Mouse (Mus musculus): ENCODE data around the gene Ift43.
A peak's percentile ranks its signal among the peaks of the same experiment; 100 is the strongest.

The Ift43 gene

GRCm38 (mm10) chr12:86129696-86130095, 47.4 kb downstream of the Ift43 start:
- no peak for DNase-seq (ENCODE audit: low read depth, low spot score)

- DNase-seq (ENCODE audit: low read depth, low spot score): peak; percentile 64
These were observed 50.5 kb downstream of the Ift43 start for GRCm38 (mm10) chr12:86132799-86133198.

GRCm38 (mm10) chr12:86135691-86136090, 53.4 kb downstream of the Ift43 start:
- no peak for DNase-seq (ENCODE audit: low read depth, low spot score)

GRCm38 (mm10) chr12:86138696-86139095, 56.4 kb downstream of the Ift43 start:
- DNase-seq (ENCODE audit: low read depth, low spot score): no peak

- no peak for DNase-seq (ENCODE audit: low read depth, low spot score)
These were observed 60.0 kb downstream of the Ift43 start for GRCm38 (mm10) chr12:86142389-86142788.

GRCm38 (mm10) chr12:86146246-86146645, 63.9 kb downstream of the Ift43 start:
- no peak for DNase-seq (ENCODE audit: low read depth, low spot score)

GRCm38 (mm10) chr12:86148271-86148670, 65.9 kb downstream of the Ift43 start:
- DNase-seq (ENCODE audit: low read depth, low spot score): no peak

- DNase-seq (ENCODE audit: low read depth, low spot score): no peak
These were observed 66.7 kb downstream of the Ift43 start for GRCm38 (mm10) chr12:86149087-86149486.

- no peak for DNase-seq (ENCODE audit: low read depth, low spot score)
These were observed 69.6 kb downstream of the Ift43 start for GRCm38 (mm10) chr12:86151941-86152340.

- DNase-seq (ENCODE audit: low read depth, low spot score): no peak
These were observed 71.0 kb downstream of the Ift43 start for GRCm38 (mm10) chr12:86153213-86153957.

GRCm38 (mm10) chr12:86155176-86155575, 72.8 kb downstream of the Ift43 start:
- DNase-seq (ENCODE audit: low read depth, low spot score): no peak

GRCm38 (mm10) chr12:86157166-86157565, 74.8 kb downstream of the Ift43 start:
- no peak for DNase-seq (ENCODE audit: low read depth, low spot score)

GRCm38 (mm10) chr12:86157894-86158444, 75.6 kb downstream of the Ift43 start:
- DNase-seq (ENCODE audit: low read depth, low spot score): peak; percentile 72

GRCm38 (mm10) chr12:86158689-86159483, 76.5 kb downstream of the Ift43 start:
- no peak for DNase-seq (ENCODE audit: low read depth, low spot score)

- DNase-seq (ENCODE audit: low read depth, low spot score): no peak
These were observed 79.1 kb downstream of the Ift43 start for GRCm38 (mm10) chr12:86161436-86161835.

GRCm38 (mm10) chr12:86161942-86162341, 79.6 kb downstream of the Ift43 start:
- no peak for DNase-seq (ENCODE audit: low read depth, low spot score)

- no peak for DNase-seq (ENCODE audit: low read depth, low spot score)
These were observed 80.8 kb downstream of the Ift43 start for GRCm38 (mm10) chr12:86162890-86163816.

- DNase-seq (ENCODE audit: low read depth, low spot score): no peak
These were observed 83.9 kb downstream of the Ift43 start for GRCm38 (mm10) chr12:86166244-86166643.

GRCm38 (mm10) chr12:86167075-86167474, 84.7 kb downstream of the Ift43 start:
- DNase-seq (ENCODE audit: low read depth, low spot score): no peak

- DNase-seq (ENCODE audit: low read depth, low spot score): no peak
These were observed 86.4 kb downstream of the Ift43 start for GRCm38 (mm10) chr12:86168712-86169111.

GRCm38 (mm10) chr12:86169195-86169594, 86.9 kb downstream of the Ift43 start:
- DNase-seq (ENCODE audit: low read depth, low spot score): no peak
